Mouse (Mus musculus) ES-E14 (cell line): ENCODE results near the gene Cald1.

Experiments
- CHD2 ChIP-seq: IDR thresholded peaks from 2 replicates; pipeline ENCODE4 v1.6.1; 2014; ENCODE audit warnings: mild to moderate bottlenecking, low read depth, low read length, inconsistent platforms
- HCFC1 ChIP-seq: IDR thresholded peaks from 2 replicates; pipeline ENCODE4 v1.6.1; 2012; ENCODE audit warnings: low read length, inconsistent platforms, borderline replicate concordance; ENCODE audit not compliant: insufficient read depth
- MAFK ChIP-seq: IDR thresholded peaks from 2 replicates; pipeline ENCODE4 v1.6.1; 2014; ENCODE audit warnings: mild to moderate bottlenecking, low read depth, low read length, inconsistent platforms; ENCODE audit not compliant: insufficient read depth
- ZC3H11A ChIP-seq: IDR thresholded peaks from 2 replicates; pipeline ENCODE4 v1.6.1; 2012; ENCODE audit warnings: low read depth, mild to moderate bottlenecking, inconsistent platforms, low read length, borderline replicate concordance
- ZNF384 ChIP-seq: IDR thresholded peaks from 2 replicates; pipeline ENCODE4 v1.6.1; 2012; ENCODE audit warnings: low read depth, low read length, inconsistent platforms

GRCm38 (mm10) chr6:34726104-34726503 lies 127.8 kb downstream of the Cald1 start:
- TF ChIP-seq HCFC1: no peak
- TF ChIP-seq ZC3H11A: no peak
- no peak for TF ChIP-seq ZNF384
- no peak for TF ChIP-seq MAFK
- TF ChIP-seq CHD2: no peak
